Mouse (Mus musculus) brain, embryonic 14.5 days (tissue): ENCODE results near the gene 4931409K22Rik.

Experiments used
- CTCF ChIP-seq: fragments of 200-500 bp; IDR thresholded peaks from 2 replicates; pipeline ENCODE4 v1.5.1; 2012; ENCODE audit warnings: inconsistent platforms, mild to moderate bottlenecking, moderate library complexity, borderline replicate concordance; ENCODE audit not compliant: insufficient read depth, insufficient read length; ENCODE audit errors: extremely low read depth
- POLR2A ChIP-seq: fragments of 200-500 bp; IDR thresholded peaks from 2 replicates; pipeline ENCODE4 v1.6.1; 2012; ENCODE audit warnings: mild to moderate bottlenecking, inconsistent platforms, borderline replicate concordance; ENCODE audit not compliant: poor library complexity, insufficient read depth, insufficient read length, severe bottlenecking; ENCODE audit errors: extremely low read depth

DNA sequence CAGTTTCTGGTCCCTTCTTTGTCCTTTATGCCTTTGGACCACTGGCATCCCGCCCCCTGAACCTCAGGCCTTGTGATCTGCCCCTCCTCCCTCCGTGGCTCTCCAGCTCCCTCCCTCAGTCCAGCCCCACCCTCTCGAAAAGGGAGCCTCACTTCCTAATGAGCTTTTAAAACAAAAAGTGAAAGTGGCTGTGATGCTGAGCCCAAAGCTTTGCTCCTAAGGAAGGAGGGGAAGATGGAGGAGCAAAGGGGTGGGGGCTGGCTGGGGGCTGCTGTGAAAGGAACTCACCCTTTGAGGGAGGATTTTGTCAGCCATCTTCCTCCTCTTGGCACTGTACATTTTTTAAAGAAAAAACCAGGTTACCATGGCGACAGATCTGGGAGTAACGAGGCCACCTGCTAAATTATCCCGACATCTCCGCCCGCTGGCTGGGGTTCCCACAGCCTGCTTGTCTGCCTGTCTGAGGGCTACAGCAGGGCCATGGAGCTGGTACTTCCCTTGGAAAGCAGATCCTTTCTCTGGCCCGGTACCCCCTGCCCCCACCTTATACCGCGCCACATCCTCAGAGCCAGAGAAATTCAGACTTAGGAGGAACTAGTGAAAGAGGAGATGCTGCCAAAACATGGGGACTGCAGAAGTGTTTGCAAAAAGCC, 40.0 kb upstream of the 4931409K22Rik start:
- TF ChIP-seq CTCF: no peak
- no peak; the same call in 1 of the 2 replicates for TF ChIP-seq POLR2A
